Mouse (Mus musculus) heart, adult 2 months (tissue): ENCODE measurements around the gene Tor2a.

Source experiments
- CTCF ChIP-seq: fragments of 200-600 bp; IDR thresholded peaks from 2 replicates; pipeline ENCODE4 v1.8.1; 2022; ENCODE audit warnings: antibody characterized with exemption, mild to moderate bottlenecking, moderate library complexity
- EP300 ChIP-seq: fragments of 200-500 bp; IDR thresholded peaks from 2 replicates; pipeline ENCODE4 v1.6.1; 2011; ENCODE audit warnings: low read depth, low read length, control low read depth; ENCODE audit not compliant: insufficient read depth

DNA sequence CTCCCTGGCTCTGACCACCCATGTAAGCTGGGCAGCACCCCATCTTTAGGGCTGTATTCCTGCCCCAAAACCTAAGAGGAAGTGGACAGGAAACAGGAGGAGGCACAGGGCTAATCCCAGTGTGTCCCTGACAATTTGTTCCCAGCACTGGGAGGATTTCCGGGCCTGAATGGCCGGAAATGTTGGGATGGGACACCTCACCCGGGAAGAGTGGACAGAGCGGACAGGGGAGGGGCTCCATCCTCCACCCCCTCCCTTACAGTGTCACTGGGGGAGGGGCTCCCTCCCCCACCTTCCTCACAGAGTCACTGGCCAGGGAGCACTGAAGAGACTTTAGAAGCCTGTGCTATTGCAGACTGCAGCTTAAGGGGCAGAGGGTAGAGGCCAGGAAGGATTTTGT is 22.1 kb upstream of the Tor2a start:
- TF ChIP-seq CTCF: no peak
- peak; percentile 100 for TF ChIP-seq EP300
